Mouse (Mus musculus) thymus, postnatal 25 days (tissue): ENCODE results near the gene Cldn6.
A peak's percentile ranks its signal among the peaks of the same experiment; 100 is the strongest.

Experiments
- DNase-seq: peaks from one replicate; pipeline ENCODE4 v3.0.0; 2022

The Cldn6 gene

GRCm38 (mm10) chr17:23679127-23679835, at the start of gene Cldn6:
Gene Cldn6 (plus strand): TSS chr17:23679249.
- DNase-seq = no peak

- peak; percentile 85 for DNase-seq
These were observed 48.6 kb upstream of the Cldn6 start for GRCm38 (mm10) chr17:23630195-23631020.

DNA sequence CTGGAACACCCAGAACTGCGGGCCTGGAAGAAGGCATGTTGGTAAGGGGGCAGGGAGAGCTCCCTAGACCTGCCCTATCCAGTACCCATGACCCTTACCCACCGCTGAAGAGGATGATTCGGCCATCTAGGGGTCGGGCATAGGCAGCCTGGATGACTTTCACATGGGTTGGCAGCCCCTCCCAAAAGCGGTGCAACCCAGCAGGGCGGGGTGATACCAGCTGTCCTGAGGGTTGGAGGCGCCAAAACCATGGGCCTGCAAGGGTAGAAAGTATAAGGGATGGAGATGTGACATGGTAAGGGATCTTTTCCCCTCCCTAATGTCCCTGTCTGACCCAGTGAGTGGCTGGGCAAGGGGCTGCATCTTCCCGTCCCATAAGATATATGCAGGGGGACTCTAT, 47.8 kb upstream of the Cldn6 start:
- no peak for DNase-seq

- no peak for DNase-seq
These were observed 34.2 kb upstream of the Cldn6 start, which contains the start of gene Mmp25 for GRCm38 (mm10) chr17:23644613-23645495. Gene Mmp25 (minus strand): TSS chr17:23645277.

GRCm38 (mm10) chr17:23645894-23646293, 33.2 kb upstream of the Cldn6 start:
- no peak for DNase-seq

GRCm38 (mm10) chr17:23651363-23651762, 27.7 kb upstream of the Cldn6 start:
- no peak for DNase-seq

- no peak for DNase-seq
These were observed 25.7 kb upstream of the Cldn6 start for GRCm38 (mm10) chr17:23653324-23653723.

GRCm38 (mm10) chr17:23654001-23654400, 25.0 kb upstream of the Cldn6 start:
- DNase-seq = no peak

GRCm38 (mm10) chr17:23654410-23654809, 24.6 kb upstream of the Cldn6 start:
- DNase-seq = no peak

DNA sequence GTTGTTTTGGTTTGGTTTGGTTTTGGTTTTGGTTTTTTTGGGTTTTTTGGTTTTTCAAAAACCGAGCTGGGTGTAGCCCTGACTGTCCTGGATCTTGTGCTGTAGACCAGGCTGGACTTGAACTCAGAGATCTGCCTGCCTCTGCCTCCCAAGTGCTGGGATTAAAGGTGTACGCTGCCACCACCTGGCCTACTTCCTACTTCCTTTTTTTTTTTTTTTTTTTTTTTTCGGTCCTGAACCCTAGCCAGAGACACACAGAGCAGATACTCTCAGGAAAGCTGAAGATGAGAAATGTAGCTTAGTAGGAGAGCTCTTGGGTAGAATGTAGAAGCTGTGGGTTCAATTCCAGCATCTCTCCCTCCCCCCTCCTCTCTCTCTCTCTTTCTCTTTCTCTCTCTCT, 20.6 kb upstream of the Cldn6 start:
- DNase-seq = no peak

DNA sequence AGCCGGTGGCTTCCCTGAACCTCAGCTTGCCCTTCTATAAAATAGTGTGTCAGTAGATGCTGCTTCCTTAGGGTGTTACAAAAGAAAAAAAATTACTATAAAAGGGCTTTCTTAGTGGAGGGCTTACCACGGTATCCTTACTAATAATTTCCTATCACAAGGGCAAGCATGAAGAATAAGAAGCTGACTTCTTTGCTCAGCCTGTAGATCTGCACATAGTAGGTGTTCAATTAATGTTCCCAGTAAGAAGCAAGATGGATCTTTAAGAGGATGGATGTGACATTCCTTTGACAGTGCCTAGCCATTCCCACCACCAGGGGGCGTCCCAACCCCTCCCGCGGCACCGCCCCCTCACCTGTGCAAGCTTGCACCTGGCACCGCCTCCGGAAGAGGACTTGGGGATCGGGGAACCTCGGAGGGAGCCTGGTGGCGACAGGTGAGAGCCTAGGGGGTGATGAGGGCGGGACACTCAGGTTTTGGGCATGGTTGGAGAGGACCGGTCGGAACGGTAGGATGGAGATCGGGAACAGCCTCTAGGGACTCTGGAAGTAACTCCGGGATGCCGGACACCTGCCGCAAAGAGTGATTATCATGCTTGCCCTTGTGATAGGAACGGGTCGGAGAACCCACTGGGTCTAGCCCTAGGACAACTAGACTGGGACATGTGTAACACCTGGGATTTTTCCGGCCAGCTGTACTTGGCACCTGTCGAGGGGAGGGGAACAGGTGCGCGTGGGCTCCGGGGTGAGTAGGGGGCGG, 18.8 kb upstream of the Cldn6 start, which contains the start of gene Bicdl2:
TSS of gene Bicdl2 (plus strand) at position 390 of the 759 bp plus-strand sequence.
- DNase-seq = peak; percentile 41

DNA sequence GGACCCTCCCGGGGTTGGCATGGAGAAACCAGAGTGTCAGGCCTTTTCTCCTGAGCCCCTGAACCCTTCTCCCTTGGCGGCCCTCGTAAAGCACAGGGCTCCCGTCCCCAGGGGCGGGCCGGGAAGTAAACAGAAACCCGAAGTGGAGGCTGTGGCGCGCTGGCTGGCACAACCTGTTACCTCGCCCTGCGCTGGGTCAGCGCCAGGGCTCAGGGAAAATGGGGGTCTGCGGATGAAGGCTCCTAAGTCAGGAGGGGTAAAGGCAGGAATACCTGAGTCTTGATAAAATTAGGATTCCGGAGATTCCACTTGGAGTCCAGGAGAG, 18.2 kb upstream of the Cldn6 start:
- DNase-seq = no peak

GRCm38 (mm10) chr17:23661526-23661925, 17.5 kb upstream of the Cldn6 start:
- peak; percentile 31 for DNase-seq

DNA sequence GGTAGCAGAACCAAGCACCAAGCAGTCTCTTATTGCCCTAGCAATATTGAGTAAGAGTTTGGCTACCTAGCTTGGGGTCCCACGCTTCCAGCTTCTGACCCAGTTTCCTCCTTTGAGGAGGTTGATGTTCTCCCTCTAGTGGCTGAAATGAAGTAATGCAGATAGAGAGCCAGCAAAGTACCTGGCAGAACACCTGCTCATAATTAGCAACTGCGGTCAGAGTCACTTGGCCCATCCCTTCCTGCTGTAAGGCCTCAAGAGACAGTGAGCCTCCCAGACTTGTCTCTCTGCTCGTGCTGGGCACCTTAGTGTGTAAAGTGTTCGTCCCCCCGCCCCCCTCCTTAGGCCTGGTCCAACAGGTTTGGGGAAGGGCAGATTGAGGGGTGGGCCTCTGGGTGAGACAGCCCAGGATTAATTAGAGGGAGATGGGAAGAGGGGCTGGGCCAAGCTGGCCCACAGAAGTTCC, 14.5 kb upstream of the Cldn6 start:
- DNase-seq = peak; percentile 25

DNA sequence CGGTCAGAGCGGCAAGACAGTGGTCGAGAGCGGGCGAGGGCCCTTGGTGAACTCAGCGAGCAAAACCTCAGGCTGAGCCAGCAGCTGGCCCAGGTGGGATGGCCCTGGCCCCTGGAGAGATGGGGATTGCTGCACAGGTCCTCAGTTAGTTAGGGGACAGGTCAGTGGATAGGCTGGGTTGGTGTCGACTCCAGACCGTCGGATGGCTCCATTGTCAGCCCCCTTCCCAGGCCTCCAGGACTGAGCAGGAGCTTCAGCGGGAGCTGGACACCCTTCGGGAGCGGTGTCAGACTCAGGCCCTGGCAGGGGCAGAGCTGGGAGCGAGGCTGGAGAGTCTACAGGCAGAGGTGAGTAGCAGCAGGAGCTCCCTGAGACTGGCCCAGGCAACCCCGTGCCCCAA, 13.5 kb upstream of the Cldn6 start:
- no peak for DNase-seq

DNA sequence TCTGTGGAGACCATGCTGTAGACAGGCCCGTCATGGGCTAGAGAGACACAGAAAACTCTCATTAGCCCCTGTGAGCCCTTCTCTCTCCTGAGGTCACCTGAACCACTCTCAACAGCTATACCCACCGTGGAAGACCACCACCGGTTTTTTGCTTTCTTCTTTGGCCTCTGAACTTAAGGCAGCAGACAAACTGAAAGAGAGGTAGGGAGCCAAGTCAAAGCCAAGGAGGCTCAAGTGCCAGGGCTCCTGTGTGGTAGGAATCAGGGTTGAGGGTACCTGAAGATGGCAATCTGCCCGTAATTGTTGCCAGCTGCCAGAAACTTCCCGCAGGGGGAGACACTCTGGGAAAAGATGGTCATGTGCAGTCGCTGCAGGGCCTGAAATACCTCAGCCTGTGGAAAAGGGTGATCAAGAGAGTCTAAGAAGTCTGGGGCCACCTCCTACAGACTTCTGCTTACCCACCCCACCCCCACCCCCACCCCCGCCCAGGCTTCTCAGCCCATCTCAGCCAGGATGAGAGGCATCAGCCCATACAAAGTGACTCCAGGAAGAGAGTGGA, 8.5 kb upstream of the Cldn6 start:
- DNase-seq = no peak

DNA sequence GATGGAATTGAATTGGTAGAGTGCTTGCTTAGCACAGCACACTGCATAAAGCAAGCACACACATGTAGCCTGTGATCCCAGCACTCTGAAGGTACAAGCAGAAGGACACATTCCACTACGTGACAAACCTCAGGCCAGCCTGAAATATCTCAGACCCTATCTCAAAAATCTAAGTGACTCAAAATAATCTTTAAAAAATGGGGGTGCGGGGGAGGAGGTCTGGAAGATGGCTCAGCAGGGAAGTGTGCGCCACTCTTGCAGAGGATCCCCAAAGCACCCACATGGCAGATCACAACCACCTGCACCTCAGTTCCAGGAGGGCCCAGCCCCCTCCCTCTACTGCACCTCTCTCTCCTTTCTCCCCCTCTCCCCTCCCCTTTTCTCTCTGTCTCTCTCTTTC, 7.5 kb upstream of the Cldn6 start:
- no peak for DNase-seq

GRCm38 (mm10) chr17:23672761-23673160, 6.3 kb upstream of the Cldn6 start:
- no peak for DNase-seq

GRCm38 (mm10) chr17:23673424-23674073, 5.5 kb upstream of the Cldn6 start, which contains the start of the genes Hcfc1r1 and Thoc6:
Gene Hcfc1r1 (plus strand): TSS chr17:23673596.
Gene Thoc6 (minus strand): TSS chr17:23673882.
- peak; percentile 94 for DNase-seq

GRCm38 (mm10) chr17:23674271-23674952, 4.6 kb upstream of the Cldn6 start:
- DNase-seq = no peak

- DNase-seq = no peak
These were observed 3.9 kb upstream of the Cldn6 start for GRCm38 (mm10) chr17:23675127-23675526.
